Mouse (Mus musculus): ENCODE measurements around the gene Mst1.

Mst1 gene

DNA sequence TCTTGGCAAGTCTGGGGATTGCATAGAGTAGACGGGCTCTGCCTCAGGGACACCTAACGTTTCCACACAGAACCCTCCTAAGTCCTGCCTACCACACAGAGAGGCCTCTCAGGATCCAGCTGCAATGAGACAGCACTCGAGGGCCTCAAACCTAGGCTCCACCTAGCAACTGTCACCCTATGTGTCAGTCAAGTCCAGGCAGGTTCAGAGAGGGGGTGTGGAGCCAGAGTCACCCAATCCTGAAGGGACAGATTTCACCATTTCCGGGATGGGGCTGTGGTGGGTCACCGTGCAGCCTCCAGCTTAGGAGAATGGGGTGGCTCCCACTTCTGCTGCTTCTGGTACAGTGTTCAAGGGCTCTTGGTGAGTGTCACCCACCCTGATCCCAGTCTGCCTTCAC, at the start of gene Mst1:
Gene Mst1 (plus strand): TSS at position 269 of the 400 bp plus-strand sequence.
- DNase-seq: no peak

DNA sequence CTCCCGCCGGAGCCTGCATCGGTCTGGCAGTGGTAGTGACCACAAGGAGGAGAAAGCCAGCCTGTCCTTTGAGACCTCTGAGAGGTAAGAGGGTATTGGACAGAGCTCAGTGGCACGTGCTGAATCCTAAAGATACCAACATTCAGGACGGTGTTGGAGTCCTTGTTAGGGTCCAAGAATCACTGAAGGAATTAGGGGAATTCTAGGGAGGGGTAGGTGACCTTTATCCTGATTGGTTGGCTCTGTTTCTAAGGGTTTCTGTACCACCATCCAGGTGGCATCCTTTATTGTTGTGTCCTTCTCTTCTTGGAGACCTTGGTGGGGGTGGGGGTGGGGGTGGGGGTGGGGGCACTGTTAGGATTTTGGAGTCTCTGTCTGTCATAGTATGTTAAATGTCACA, 48.1 kb upstream of the Mst1 start:
- no peak for DNase-seq

DNA sequence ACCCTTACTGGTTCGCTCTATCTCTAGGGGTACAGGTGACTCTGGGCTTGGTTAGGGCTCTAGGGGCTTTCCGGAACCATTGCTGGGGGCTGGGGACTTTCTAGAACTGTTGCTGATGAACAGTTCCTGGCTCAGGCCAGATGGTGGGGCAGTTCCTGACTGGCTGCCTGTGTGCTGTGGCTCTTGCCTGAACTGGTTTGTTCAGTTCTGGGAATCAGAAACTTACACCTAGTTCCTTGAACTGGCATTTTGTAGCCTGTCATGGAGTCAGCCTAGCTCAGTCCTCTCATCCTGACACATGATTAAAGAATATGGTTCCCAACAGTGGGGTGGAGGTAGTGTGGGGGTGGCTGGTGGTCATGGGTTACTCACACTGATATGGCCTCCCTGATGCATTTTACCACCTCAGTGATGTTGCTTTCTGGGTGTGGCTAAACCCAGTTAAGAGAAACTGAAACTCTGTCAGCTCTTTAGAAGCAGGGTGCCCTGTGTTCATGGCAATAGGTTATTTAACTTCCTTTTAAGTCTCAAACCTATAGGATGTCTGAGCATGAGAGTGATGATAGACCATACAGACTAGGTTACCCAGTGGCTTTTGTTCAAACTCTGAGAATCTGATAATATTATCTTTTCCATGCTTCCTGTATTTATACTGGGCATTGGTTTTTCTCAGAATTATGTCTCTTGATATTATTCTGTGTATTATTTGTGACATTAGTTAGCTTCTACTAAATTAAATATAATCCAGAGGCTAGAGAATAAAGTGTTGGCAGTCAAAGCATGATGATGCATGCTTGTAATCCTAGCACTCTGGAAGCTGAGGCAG, 44.7 kb upstream of the Mst1 start:
- DNase-seq: peak; percentile 13

DNA sequence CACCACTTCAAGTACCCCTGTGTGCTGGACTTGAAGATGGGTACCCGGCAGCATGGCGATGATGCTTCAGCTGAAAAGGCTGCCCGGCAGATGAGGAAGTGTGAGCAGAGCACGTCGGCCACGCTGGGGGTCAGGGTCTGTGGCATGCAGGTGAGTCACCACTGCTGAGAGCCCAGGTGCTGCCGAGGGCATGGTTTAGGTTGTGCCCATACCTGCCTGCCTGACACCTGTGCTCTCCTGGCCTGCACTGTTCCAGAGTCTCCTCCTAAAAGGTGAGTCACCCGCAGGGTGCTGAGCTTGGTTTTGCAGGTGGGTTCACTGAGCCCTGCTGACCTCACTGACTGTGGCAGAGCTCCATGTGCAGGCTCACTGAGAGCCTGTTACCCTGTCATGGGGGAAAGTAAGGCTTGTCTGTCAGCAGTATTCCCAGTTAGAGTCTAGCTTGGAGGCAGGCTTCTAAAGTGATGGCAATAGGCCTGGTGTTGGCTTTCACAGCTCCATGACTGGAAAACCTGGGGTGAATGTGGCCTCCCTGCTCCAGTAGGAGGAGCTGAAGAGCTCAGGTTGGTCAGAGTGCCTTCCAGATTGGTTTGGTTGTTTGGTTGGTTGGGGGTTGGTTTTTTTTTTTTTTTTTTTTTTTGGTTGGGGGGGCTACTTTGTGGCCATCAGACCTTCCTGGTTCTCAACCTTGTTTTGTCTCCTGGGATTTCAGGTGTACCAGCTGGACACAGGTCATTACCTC, 35.3 kb upstream of the Mst1 start:
- DNase-seq: peak; percentile 14

DNA sequence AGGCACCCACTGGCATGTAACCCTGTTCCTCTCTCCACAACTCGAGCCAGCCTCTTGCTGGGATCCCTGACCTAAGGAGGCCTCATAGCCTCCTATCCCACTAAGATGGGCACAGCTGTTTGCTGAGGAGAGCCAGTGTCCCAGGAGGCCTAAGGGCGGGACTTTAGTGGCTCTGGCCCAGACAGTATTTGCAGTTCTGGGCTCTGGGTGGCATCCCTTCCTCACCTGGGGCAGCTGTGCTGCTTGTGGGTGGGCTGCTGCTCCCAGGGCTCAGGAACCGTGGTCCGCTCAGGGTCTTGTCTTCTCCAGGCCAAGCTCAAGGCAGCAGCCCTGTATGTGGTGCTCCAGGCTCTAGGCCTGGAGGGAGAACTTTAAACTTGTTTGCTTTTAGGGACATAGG, 33.7 kb upstream of the Mst1 start:
- DNase-seq: peak; percentile 18

DNA sequence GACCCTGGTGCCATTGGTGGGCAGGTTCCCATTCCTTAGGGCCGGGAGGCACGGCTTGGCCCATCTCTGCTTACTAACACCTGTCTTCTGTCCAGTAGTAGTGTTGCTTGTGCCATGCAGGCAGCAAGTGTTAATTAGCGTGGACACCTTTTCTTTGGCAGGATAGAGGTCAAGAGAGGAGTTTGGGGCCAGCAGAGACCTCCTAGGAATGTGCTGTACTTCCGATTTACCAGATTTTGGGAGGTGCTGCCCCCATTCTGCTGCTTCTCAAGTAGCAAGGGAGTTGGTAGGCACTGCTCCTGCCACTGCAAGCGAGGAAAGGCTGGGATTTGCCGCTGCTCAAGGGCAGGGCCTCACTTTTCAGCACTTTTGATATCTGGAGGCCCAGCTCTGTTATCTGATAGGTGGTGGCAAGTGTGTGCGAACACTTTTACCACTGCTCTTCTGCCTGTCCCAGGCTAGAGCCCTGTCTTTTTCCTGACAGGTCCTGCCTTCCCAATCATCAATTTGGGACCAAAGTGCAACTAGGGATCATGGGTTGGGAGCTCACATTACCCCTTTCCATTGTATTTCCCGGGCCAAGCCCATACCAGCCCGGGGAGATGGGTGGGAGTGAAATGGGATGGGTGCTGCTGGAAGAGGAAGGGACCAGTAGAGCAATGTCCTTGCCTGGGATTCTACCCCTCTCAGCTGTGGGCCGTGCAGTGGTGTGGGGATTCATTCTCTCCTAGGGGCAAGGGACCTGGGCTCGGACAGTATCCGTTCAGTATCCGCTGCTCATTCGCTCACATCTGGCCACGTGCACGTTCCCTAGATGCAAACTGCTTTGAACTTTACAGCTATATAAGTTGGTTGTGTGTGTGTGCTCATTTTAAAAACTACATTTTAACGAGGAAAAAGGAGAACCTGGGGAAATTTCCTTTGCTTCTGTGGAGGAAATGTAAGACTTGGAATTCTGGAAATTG, 32.4 kb upstream of the Mst1 start:
- peak; percentile 5 for DNase-seq

DNA sequence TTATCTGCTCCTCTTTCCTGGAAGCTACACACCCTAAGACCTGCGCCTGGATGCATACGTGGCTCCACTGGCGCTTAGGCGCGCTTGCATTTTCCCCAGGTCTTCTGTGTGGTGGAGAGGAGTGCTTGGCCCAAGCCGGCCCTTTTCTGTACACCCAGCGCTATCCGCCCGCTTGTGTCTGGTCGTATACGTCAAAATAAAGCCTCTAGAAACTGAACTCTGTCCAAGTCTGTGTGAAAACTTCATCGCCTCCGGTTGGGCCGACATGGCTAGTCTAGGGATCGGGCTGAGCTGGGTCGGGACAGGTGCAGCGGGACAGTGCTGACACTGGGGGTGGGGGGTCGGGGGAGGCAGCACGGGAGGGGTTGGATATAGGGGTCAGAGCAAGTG, 31.7 kb upstream of the Mst1 start:
- DNase-seq: no peak

DNA sequence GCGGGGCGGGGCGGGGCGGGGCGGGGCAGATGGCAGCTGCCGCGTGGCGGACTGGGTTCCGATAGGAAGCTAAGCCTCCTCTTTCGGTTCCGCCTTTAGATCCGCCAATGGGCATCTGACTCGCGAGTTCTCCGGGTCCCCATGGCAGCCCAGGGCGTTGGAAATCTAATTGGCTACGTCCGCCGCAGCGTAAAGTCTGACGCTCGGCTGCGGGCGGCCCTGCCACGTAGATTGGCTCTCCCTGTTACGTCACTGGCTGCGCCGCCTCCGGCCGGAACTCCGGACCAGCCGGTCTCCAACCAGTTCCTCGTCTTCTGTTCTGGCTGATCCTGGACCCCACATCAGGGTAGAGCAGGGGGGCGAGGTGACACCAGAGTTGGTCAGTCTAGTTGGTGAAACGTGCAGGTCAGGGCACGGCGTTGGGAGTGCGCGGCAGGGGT, 31.2 kb upstream of the Mst1 start, which contains the start of gene Gmppb:
Gene Gmppb (plus strand): TSS at position 227 of the 440 bp plus-strand sequence.
- peak; percentile 98 for DNase-seq

DNA sequence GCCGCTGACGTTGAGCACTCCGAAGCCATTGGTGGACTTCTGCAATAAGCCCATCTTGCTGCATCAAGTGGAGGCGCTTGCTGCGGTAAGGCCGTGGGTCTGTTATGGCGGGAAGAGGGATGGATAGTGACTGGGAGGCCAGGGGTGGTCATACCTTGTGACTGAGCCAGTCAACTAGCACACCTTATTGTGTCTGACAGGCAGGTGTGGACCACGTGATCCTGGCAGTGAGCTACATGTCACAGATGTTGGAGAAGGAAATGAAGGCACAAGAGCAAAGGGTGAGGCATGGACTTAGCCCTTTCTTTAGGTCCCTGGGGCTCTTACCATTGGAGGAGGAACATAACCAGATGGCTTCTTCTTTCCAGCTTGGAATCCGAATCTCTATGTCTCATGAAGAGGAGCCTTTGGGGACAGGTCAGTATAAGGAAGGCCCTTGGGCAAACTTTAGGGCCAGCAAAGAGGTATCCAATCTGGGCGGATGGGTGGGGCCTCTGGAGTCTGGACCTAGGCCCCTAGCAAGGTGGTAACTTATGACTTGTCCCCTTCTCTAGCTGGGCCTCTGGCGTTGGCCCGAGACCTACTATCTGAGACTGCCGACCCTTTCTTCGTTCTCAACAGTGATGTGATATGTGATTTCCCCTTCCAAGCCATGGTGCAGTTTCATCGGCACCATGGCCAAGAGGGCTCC, 30.5 kb upstream of the Mst1 start:
- DNase-seq: no peak

DNA sequence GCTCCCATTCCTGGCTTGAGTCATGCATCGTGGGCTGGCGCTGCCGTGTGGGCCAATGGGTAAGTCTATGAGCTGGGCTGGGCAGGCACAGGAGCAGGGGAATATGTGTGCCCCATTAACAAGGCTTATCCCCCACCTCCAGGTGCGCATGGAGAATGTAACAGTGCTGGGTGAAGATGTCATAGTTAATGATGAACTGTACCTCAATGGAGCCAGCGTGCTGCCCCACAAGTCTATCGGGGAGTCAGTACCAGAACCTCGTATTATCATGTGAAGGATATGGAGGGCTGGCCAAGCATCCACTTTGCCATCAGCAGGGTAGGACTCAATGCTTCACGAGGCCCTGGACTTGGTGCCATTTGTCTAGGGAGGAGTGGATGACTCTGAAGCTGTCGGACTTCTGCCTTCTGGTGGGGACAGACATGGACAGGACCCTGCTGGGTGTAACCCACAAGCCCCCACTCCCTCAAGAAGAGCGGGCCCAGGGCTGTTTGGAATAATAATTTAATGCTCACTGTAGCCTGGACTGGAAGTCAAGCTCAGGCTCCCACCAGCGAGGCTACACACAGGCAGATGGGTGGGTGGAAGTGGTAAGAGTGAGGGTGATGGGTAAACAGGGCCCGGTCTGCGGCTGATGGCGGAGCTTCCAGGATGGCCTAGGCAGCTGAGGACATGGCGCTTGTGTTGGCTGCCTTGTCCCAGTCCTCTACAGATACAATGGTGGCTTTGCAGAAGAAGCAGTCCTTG, 28.9 kb upstream of the Mst1 start:
- DNase-seq: no peak

DNA sequence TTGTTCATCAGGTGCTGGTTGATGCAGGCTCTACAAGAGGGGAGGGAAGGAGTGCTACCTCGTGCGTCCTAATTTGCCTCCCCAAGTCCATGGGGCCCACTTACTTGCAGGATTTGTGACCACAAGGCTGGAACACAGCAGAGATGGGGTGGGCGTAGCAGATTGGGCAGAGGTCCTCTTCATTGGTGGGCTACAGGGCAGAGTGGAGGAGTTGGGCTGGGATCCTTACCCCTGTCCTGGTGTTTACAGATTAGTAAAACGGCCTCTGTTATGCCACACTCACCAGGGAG, 28.4 kb upstream of the Mst1 start:
- no peak for DNase-seq

DNA sequence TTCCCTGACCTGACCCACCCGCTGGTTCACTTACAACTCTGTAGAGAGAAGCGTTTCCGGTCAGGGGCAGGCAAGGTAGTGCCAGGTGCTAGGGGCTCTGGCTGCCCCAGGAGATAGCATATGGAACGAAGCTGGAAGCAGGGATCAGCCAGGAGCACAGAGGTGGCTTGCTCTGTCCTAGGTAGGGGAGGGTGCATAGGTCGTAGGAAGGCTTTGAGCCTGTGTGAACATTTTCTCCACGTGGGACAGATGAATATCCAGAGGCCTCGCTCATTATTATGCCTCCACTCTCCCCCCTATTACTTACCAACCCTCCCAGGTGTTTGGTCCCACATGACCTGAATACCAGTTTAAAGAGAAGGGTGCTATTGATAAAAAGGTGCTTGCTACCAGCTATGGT, 27.8 kb upstream of the Mst1 start:
- no peak for DNase-seq

DNA sequence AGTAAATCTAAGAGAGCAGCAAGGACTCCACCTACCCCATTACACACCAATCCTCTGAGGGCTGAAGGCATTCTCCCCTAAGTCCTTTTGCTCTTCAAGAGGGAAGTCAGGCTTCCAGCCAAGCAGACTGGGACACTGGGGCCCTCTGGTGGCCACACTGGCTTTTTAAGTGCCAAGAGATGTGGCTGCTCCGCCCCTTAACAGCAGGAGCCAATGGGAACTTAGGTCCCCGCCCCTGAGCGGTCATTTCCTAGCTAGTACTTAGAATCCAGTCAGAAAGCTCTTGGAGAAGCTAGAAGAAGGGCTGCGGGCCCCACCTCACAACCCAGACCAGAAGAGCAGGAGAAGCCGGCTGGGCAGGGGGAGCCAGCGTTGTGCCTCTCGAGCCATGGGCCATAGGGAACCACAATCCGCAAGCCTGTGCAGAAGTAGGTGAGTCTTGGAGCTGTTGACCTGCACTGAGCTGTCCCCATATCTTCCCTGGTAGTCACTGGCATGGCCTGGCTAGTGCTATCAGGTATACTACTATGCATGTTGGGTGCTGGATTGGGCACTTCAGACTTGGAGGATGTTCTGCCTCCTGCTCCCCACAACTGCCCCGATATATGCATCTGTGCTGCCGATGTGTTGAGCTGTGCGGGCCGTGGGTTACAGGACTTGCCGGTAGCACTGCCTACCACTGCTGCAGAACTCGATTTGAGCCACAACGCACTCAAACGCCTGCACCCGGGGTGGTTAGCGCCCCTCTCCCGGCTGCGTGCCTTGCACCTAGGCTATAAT, 27.2 kb upstream of the Mst1 start, which contains the start of gene Amigo3:
Gene Amigo3 (plus strand): TSS at position 275 of the 780 bp plus-strand sequence.
- peak; percentile 98 for DNase-seq

DNA sequence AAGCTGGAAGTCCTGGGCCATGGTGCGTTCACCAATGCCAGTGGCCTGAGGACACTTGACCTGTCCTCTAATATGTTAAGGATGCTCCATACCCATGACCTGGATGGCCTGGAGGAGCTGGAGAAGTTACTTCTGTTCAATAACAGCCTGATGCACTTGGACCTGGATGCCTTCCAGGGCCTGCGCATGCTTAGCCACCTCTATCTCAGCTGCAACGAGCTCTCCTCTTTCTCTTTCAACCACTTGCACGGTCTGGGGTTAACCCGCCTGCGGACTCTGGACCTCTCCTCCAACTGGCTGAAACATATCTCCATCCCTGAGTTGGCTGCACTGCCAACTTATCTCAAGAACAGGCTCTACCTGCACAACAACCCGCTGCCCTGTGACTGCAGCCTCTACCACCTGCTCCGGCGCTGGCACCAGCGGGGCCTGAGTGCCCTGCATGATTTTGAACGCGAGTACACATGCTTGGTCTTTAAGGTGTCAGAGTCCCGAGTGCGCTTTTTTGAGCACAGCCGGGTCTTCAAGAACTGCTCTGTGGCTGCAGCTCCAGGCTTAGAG, 26.5 kb upstream of the Mst1 start:
- no peak for DNase-seq

DNA sequence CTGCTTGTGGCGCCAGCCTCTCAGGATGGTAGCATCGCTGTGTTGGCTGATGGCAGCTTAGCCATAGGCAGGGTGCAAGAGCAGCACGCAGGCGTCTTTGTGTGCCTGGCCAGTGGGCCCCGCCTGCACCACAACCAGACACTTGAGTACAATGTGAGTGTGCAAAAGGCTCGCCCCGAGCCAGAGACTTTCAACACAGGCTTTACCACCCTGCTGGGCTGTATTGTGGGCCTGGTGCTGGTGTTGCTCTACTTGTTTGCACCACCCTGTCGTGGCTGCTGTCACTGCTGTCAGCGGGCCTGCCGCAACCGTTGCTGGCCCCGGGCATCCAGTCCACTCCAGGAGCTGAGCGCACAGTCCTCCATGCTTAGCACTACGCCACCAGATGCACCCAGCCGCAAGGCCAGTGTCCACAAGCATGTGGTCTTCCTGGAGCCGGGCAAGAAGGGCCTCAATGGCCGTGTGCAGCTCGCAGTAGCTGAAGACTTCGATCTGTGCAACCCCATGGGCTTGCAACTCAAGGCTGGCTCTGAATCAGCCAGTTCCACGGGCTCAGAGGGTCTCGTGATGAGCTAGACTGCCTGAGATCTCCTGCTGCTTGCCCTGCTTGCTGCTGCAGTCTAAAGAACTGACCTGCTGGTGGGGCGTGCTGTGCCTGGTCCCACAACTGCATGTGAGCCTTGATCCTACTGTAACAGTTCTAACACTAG, 25.8 kb upstream of the Mst1 start:
- DNase-seq: no peak

DNA sequence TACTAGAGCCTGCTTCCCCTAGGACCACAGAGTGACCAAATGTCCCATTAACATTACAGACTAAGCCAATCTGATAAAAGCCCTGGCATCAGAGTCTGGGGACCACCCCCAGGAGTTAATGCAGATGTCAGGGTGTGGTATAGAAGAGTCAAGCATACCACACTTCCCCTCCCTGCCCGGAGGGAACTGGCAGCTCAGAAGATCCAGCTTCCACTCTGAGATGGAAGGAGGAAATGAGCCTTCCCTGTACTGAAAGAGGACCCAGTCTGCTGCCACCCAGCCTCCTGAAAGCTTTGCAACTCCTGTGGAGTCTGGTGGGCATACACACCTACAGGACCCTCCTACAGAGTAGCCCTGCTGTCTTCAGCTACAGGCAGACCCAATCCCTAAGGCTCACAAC, 25.2 kb upstream of the Mst1 start:
- DNase-seq: no peak

DNA sequence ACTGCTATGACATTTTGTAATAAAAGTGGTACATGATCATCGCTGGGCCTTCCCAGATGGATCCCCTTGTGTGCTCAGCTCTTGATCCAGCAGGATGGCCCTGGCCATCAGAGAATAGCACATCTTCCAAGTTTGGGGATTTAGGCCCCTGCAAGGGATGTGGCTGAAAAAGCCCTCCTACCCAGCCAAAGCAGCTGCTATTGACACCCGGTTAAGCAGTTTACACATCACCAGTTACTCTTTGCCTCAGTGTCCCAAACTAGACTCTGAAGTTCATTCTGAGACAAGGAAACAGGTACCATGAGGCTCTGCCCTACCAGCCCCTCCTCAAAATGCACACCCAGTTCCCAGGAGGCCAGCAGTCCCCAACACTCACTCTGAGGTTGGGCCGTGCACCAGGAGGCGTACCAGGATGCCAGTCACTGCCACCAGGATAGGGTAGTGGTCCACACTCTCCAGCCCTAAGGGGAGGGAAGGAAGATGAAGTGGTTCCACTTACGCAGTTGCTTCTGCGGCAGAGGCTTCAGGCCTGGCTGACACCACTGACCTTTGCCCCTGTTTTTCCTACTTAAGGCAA, 24.5 kb upstream of the Mst1 start:
- DNase-seq: no peak

DNA sequence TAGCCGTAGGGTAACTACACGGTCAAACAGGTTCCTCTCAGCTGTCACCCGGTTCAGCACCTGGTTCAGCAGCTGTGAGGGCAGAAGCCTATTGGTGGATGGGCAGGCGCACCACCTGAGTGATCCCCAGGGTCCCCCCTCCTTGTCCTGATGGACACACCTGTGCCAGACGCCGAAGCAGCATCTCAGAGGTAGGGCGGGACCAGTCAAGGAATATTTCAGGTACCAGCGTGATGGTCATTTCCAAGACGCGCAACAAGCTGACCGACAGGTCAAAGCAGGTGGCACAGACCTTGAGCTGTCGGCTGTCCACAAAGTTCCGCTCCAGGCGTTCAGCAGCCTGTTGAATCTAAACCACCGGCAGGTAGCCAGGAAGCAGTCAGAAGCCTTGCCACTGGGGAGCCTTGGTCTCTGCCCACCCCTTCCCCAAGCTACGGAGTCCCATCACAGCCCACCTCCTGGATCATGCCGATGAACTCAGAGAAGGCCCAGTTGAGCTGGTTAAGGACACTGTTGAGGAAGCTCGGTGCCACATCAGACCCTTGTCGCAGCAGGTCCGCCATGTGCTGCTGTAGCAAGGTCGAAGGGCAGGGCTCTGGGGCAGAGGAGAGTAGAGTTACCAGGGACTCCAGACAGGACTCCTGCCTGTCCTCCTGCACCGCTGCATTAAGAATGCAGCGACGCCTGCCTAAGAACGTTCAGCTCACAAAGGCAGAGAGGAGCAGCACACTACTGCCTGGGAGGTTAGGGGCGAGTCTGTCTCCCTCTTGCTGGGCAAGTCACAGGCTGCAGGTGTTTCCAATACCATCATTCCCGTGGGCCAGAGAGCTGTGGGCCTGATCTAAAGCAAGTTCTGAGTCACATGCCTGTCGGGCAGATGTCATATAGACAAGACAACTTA, 23.6 kb upstream of the Mst1 start:
- peak; percentile 16 for DNase-seq

DNA sequence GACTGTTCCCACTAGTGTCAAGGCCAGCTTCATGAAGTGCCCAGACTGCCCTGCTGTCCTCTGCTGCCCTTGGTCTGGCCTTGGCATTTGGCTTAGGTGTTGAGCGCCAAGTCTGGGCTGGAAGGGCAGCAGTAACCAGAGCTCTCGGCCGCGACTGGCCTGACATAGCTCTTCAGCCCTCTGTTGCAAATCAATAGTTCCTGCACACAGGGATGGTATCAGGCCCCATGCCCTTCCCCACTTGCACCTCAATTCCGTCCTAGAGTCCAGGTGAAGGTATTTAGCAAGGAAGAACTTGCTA, 23.0 kb upstream of the Mst1 start:
- peak; percentile 14 for DNase-seq
